Mouse (Mus musculus) megakaryocyte-erythroid progenitor cell, adult 5-6 weeks (primary cell): ENCODE data around the gene A730009L09Rik. TPM values are rescaled to one million over a fixed set of nuclear protein-coding genes. Genes with fewer than 3 reads are reported as not detected.

Experiments
- ATAC-seq: replicated peaks from 2 replicates; pipeline ENCODE4 v1.8.0; 2016; ENCODE audit warnings: mild to moderate bottlenecking, inconsistent platforms; ENCODE audit not compliant: severe bottlenecking, poor library complexity, low FRiP score, low TSS enrichment
- total RNA-seq, 2 experiments: library from RNA; stranded (forward) in 1 of 2; stranded (reverse) in 1 of 2; fragments of 200-1000, 215-1000 nt in 1 of 2; fragments of >200 nt in 1 of 2; fragmentation: Nextera tagmentation in 1 of 2; gene quantifications; 2 replicates each; pipeline ENCODE4 v1.2.3; 2014 to 2017

A730009L09Rik gene
- total RNA-seq (2014; fragmentation: Nextera tagmentation) (not detected in 2 replicates), total RNA-seq (2017) (not detected in 2 replicates)

- no peak for ATAC-seq
Observed at GRCm38 (mm10) chr16:84514821-84515220, at the start of gene A730009L09Rik. Gene A730009L09Rik (plus strand): TSS chr16:84515121.

- no peak for ATAC-seq
Observed at GRCm38 (mm10) chr16:84465581-84466165, 49.2 kb upstream of the A730009L09Rik start.

- no peak for ATAC-seq
Observed at GRCm38 (mm10) chr16:84468898-84469297, 46.0 kb upstream of the A730009L09Rik start.

GRCm38 (mm10) chr16:84469994-84470393, 44.9 kb upstream of the A730009L09Rik start:
- ATAC-seq: no peak

- ATAC-seq: no peak
Observed at GRCm38 (mm10) chr16:84473406-84473805, 41.5 kb upstream of the A730009L09Rik start.

GRCm38 (mm10) chr16:84474712-84475111, 40.2 kb upstream of the A730009L09Rik start:
- no peak for ATAC-seq

- ATAC-seq: no peak
Observed at GRCm38 (mm10) chr16:84476948-84477347, 38.0 kb upstream of the A730009L09Rik start.

- no peak for ATAC-seq
Observed at GRCm38 (mm10) chr16:84477528-84477927, 37.4 kb upstream of the A730009L09Rik start.

GRCm38 (mm10) chr16:84477952-84478351, 37.0 kb upstream of the A730009L09Rik start:
- ATAC-seq: no peak

- ATAC-seq: no peak
Observed at GRCm38 (mm10) chr16:84485931-84486330, 29.0 kb upstream of the A730009L09Rik start.

- no peak for ATAC-seq
Observed at GRCm38 (mm10) chr16:84494818-84495217, 20.1 kb upstream of the A730009L09Rik start.

GRCm38 (mm10) chr16:84495438-84495837, 19.5 kb upstream of the A730009L09Rik start:
- no peak for ATAC-seq

GRCm38 (mm10) chr16:84507681-84508080, 7.2 kb upstream of the A730009L09Rik start:
- no peak for ATAC-seq

- no peak for ATAC-seq
Observed at GRCm38 (mm10) chr16:84521975-84522635, 7.2 kb downstream of the A730009L09Rik start.

- no peak for ATAC-seq
Observed at GRCm38 (mm10) chr16:84523061-84523460, 8.1 kb downstream of the A730009L09Rik start.

GRCm38 (mm10) chr16:84527375-84527774, 12.5 kb downstream of the A730009L09Rik start:
- ATAC-seq: no peak; the same call in 1 of the 2 replicates

GRCm38 (mm10) chr16:84532803-84533202, 17.9 kb downstream of the A730009L09Rik start:
- ATAC-seq: no peak

- ATAC-seq: no peak
Observed at GRCm38 (mm10) chr16:84546059-84546458, 31.1 kb downstream of the A730009L09Rik start.

GRCm38 (mm10) chr16:84549122-84549521, 34.2 kb downstream of the A730009L09Rik start:
- ATAC-seq: no peak

GRCm38 (mm10) chr16:84550445-84550844, 35.5 kb downstream of the A730009L09Rik start:
- no peak for ATAC-seq

- ATAC-seq: no peak
Observed at GRCm38 (mm10) chr16:84553981-84554380, 39.1 kb downstream of the A730009L09Rik start.
